Mouse (Mus musculus) fibroblast of lung, adult 2 months (primary cell): Measurements from ENCODE around the gene Ccdc107.

Experiments
- DNase-seq: peaks from one replicate; pipeline ENCODE4 v3.0.0-alpha.2; 2011; ENCODE audit warnings: low read depth

Ccdc107 gene

GRCm38 (mm10) chr4:43512653-43513052, 20.0 kb downstream of the Ccdc107 start:
- DNase-seq = no peak

- no peak for DNase-seq
These were observed 20.6 kb downstream of the Ccdc107 start for GRCm38 (mm10) chr4:43513300-43513699.

- no peak for DNase-seq
These were observed 21.1 kb downstream of the Ccdc107 start for GRCm38 (mm10) chr4:43513791-43514190.

GRCm38 (mm10) chr4:43515764-43516708, 23.3 kb downstream of the Ccdc107 start:
- DNase-seq = no peak

- no peak for DNase-seq
These were observed 26.9 kb downstream of the Ccdc107 start for GRCm38 (mm10) chr4:43519551-43519950.

- no peak for DNase-seq
These were observed 27.3 kb downstream of the Ccdc107 start for GRCm38 (mm10) chr4:43519956-43520355.

GRCm38 (mm10) chr4:43527880-43528279, 35.2 kb downstream of the Ccdc107 start:
- DNase-seq = no peak

- no peak for DNase-seq
These were observed 35.8 kb downstream of the Ccdc107 start for GRCm38 (mm10) chr4:43528487-43528886.

GRCm38 (mm10) chr4:43530081-43530501, 37.4 kb downstream of the Ccdc107 start:
- DNase-seq = no peak

GRCm38 (mm10) chr4:43530581-43530980, 37.9 kb downstream of the Ccdc107 start:
- DNase-seq = no peak

- no peak for DNase-seq
These were observed 40.6 kb downstream of the Ccdc107 start for GRCm38 (mm10) chr4:43533270-43533669.

- no peak for DNase-seq
These were observed 42.9 kb downstream of the Ccdc107 start for GRCm38 (mm10) chr4:43535628-43536027.

- no peak for DNase-seq
These were observed 43.3 kb downstream of the Ccdc107 start for GRCm38 (mm10) chr4:43536031-43536430.

GRCm38 (mm10) chr4:43542044-43542443, 49.3 kb downstream of the Ccdc107 start:
- DNase-seq = no peak
